Mouse (Mus musculus): ENCODE measurements around the gene Synj2. TPM values are rescaled to one million over a fixed set of nuclear protein-coding genes. Genes with fewer than 3 reads are reported as not detected.

Synj2 gene
- polyA plus RNA-seq, 1 experiment from 2014 or later, result 1.5 TPM

GRCm38 (mm10) chr17:5976221-5977055 is 35.4 kb downstream of the Synj2 start:
- Histone ChIP-seq H3K4me1 (ENCODE audit: control insufficient read depth, insufficient read depth, low read length) (peaks cover 2% of the 10 kb centered on the region; the same call in 1 of the 2 replicates), H3K36me3 (ENCODE audit: control insufficient read depth, insufficient read depth, low read length) (no peaks in the 10 kb centered on the region), H3K27ac (ENCODE audit: low read length) (no peak overlapping the region), H3K4me2 (ENCODE audit: low read length) (no peak overlapping the region), H3K27me3 (ENCODE audit: control insufficient read depth, insufficient read depth, low read depth, low read length) (no peaks in the 10 kb centered on the region), H3K9ac (ENCODE audit: low read depth, low read length) (no peak overlapping the region), H3K4me3 (ENCODE audit: low read depth, low read length) (no peak overlapping the region), H3K9me3 (replicated peaks; ENCODE audit: control insufficient read depth, low read length, poor library complexity, severe bottlenecking) (no peaks in the 10 kb centered on the region)
- WGBS, result 76% methylated on average over 20 of the region's 20 CpGs
- ATAC-seq, result no peak

GRCm38 (mm10) chr17:5977056-5977920 is 36.2 kb downstream of the Synj2 start:
- ATAC-seq, result no peak
- no peaks in the 10 kb centered on the region for H3K9me3 ChIP-seq (replicated peaks; ENCODE audit: control insufficient read depth, low read length, poor library complexity, severe bottlenecking)
- no peaks in the 10 kb centered on the region for H3K27me3 ChIP-seq (ENCODE audit: control insufficient read depth, insufficient read depth, low read depth, low read length)
- H3K4me1 ChIP-seq (ENCODE audit: control insufficient read depth, insufficient read depth, low read length), result peaks cover 2% of the 10 kb centered on the region; the same call in 1 of the 2 replicates
- no peak overlapping the region for H3K4me3 ChIP-seq (ENCODE audit: low read depth, low read length)
- H3K4me2 ChIP-seq (ENCODE audit: low read length), result no peak overlapping the region
- H3K27ac ChIP-seq (ENCODE audit: low read length), result no peak overlapping the region
- 56% methylated on average over 16 of the region's 16 CpGs for WGBS
- H3K9ac ChIP-seq (ENCODE audit: low read depth, low read length), result no peak overlapping the region
- H3K36me3 ChIP-seq (ENCODE audit: control insufficient read depth, insufficient read depth, low read length), result no peaks in the 10 kb centered on the region

- H3K27ac ChIP-seq (ENCODE audit: low read length), result no peak overlapping the region
- no peaks in the 10 kb centered on the region for H3K9me3 ChIP-seq (replicated peaks; ENCODE audit: control insufficient read depth, low read length, poor library complexity, severe bottlenecking)
- no peaks in the 10 kb centered on the region for H3K27me3 ChIP-seq (ENCODE audit: control insufficient read depth, insufficient read depth, low read depth, low read length)
- H3K9ac ChIP-seq (ENCODE audit: low read depth, low read length), result no peak overlapping the region
- H3K4me2 ChIP-seq (ENCODE audit: low read length), result no peak overlapping the region
- H3K4me3 ChIP-seq (ENCODE audit: low read depth, low read length), result no peak overlapping the region
- WGBS, result 66% methylated on average over 8 of the region's 8 CpGs
- peaks cover 2% of the 10 kb centered on the region; the same call in 1 of the 2 replicates for H3K4me1 ChIP-seq (ENCODE audit: control insufficient read depth, insufficient read depth, low read length)
- ATAC-seq, result no peak
- H3K36me3 ChIP-seq (ENCODE audit: control insufficient read depth, insufficient read depth, low read length), result no peaks in the 10 kb centered on the region
Measured at GRCm38 (mm10) chr17:5977921-5978504, 36.9 kb downstream of the Synj2 start.

GRCm38 (mm10) chr17:5978505-5979077 is 37.5 kb downstream of the Synj2 start:
- H3K9me3 ChIP-seq (replicated peaks; ENCODE audit: control insufficient read depth, low read length, poor library complexity, severe bottlenecking), result no peaks in the 10 kb centered on the region
- no peak overlapping the region for H3K4me2 ChIP-seq (ENCODE audit: low read length)
- H3K36me3 ChIP-seq (ENCODE audit: control insufficient read depth, insufficient read depth, low read length), result no peaks in the 10 kb centered on the region
- WGBS, result 77% methylated on average over 10 of the region's 10 CpGs
- no peaks in the 10 kb centered on the region for H3K27me3 ChIP-seq (ENCODE audit: control insufficient read depth, insufficient read depth, low read depth, low read length)
- no peak for ATAC-seq
- H3K4me1 ChIP-seq (ENCODE audit: control insufficient read depth, insufficient read depth, low read length), result peaks cover 2% of the 10 kb centered on the region; the same call in 1 of the 2 replicates
- H3K9ac ChIP-seq (ENCODE audit: low read depth, low read length), result no peak overlapping the region
- no peak overlapping the region for H3K4me3 ChIP-seq (ENCODE audit: low read depth, low read length)
- no peak overlapping the region for H3K27ac ChIP-seq (ENCODE audit: low read length)

- 42% methylated on average over 6 of the region's 6 CpGs for WGBS
- ATAC-seq, result no peak
- no peak overlapping the region for H3K4me2 ChIP-seq (ENCODE audit: low read length)
Measured at GRCm38 (mm10) chr17:5980860-5981259, 39.8 kb downstream of the Synj2 start.

GRCm38 (mm10) chr17:5983150-5983549 is 42.1 kb downstream of the Synj2 start:
- no peak overlapping the region for H3K27ac ChIP-seq (ENCODE audit: low read length)
- no peaks in the 10 kb centered on the region for H3K27me3 ChIP-seq (ENCODE audit: control insufficient read depth, insufficient read depth, low read depth, low read length)
- no peak overlapping the region for H3K4me2 ChIP-seq (ENCODE audit: low read length)
- H3K9ac ChIP-seq (ENCODE audit: low read depth, low read length), result no peak overlapping the region
- no peaks in the 10 kb centered on the region for H3K36me3 ChIP-seq (ENCODE audit: control insufficient read depth, insufficient read depth, low read length)
- no peaks in the 10 kb centered on the region for H3K9me3 ChIP-seq (replicated peaks; ENCODE audit: control insufficient read depth, low read length, poor library complexity, severe bottlenecking)
- 80% methylated on average over 6 of the region's 6 CpGs for WGBS
- no peak overlapping the region for H3K4me3 ChIP-seq (ENCODE audit: low read depth, low read length)
- H3K4me1 ChIP-seq (ENCODE audit: control insufficient read depth, insufficient read depth, low read length), result no peaks in the 10 kb centered on the region; the same call in 1 of the 2 replicates
- ATAC-seq, result no peak

More at GRCm38 (mm10) chr17:5980860-5981259, 39.8 kb downstream of the Synj2 start:
- no peaks in the 10 kb centered on the region for H3K27me3 ChIP-seq (ENCODE audit: control insufficient read depth, insufficient read depth, low read depth, low read length)
- H3K4me1 ChIP-seq (ENCODE audit: control insufficient read depth, insufficient read depth, low read length), result peaks cover 2% of the 10 kb centered on the region; the same call in 1 of the 2 replicates
- H3K9ac ChIP-seq (ENCODE audit: low read depth, low read length), result no peak overlapping the region
- no peak overlapping the region for H3K27ac ChIP-seq (ENCODE audit: low read length)
- no peaks in the 10 kb centered on the region for H3K9me3 ChIP-seq (replicated peaks; ENCODE audit: control insufficient read depth, low read length, poor library complexity, severe bottlenecking)
- no peak overlapping the region for H3K4me3 ChIP-seq (ENCODE audit: low read depth, low read length)
- no peaks in the 10 kb centered on the region for H3K36me3 ChIP-seq (ENCODE audit: control insufficient read depth, insufficient read depth, low read length)

- no peaks in the 10 kb centered on the region; the same call in 1 of the 2 replicates for H3K4me1 ChIP-seq (ENCODE audit: control insufficient read depth, insufficient read depth, low read length)
- H3K4me2 ChIP-seq (ENCODE audit: low read length), result no peak overlapping the region
- H3K4me3 ChIP-seq (ENCODE audit: low read depth, low read length), result no peak overlapping the region
- no peak overlapping the region for H3K9ac ChIP-seq (ENCODE audit: low read depth, low read length)
- 63% methylated on average over 6 of the region's 6 CpGs for WGBS
- H3K27me3 ChIP-seq (ENCODE audit: control insufficient read depth, insufficient read depth, low read depth, low read length), result no peaks in the 10 kb centered on the region
- H3K36me3 ChIP-seq (ENCODE audit: control insufficient read depth, insufficient read depth, low read length), result no peaks in the 10 kb centered on the region
- H3K27ac ChIP-seq (ENCODE audit: low read length), result no peak overlapping the region
- no peaks in the 10 kb centered on the region for H3K9me3 ChIP-seq (replicated peaks; ENCODE audit: control insufficient read depth, low read length, poor library complexity, severe bottlenecking)
- ATAC-seq, result no peak
Measured at GRCm38 (mm10) chr17:5983901-5984300, 42.8 kb downstream of the Synj2 start.

- ATAC-seq, result no peak
- Histone ChIP-seq H3K4me2 (ENCODE audit: low read length) (no peak overlapping the region), H3K36me3 (ENCODE audit: control insufficient read depth, insufficient read depth, low read length) (no peaks in the 10 kb centered on the region), H3K27ac (ENCODE audit: low read length) (no peak overlapping the region), H3K9me3 (replicated peaks; ENCODE audit: control insufficient read depth, low read length, poor library complexity, severe bottlenecking) (no peaks in the 10 kb centered on the region), H3K4me3 (ENCODE audit: low read depth, low read length) (no peak overlapping the region), H3K9ac (ENCODE audit: low read depth, low read length) (no peak overlapping the region), H3K4me1 (ENCODE audit: control insufficient read depth, insufficient read depth, low read length) (no peaks in the 10 kb centered on the region; the same call in 1 of the 2 replicates), H3K27me3 (ENCODE audit: control insufficient read depth, insufficient read depth, low read depth, low read length) (no peaks in the 10 kb centered on the region)
- 64% methylated on average over 13 of the region's 13 CpGs for WGBS
Measured at GRCm38 (mm10) chr17:5984700-5985231, 43.7 kb downstream of the Synj2 start.

Measured in midbrain, embryonic 16.5 days (tissue).